Comparison of ENCODE assay signal across 7 mouse cellular contexts in genomic region chr3:108209536-108209935, GRCm38 (mm10). TPM values are rescaled to one million over a fixed set of nuclear protein-coding genes. Genes with fewer than 3 reads are reported as not detected.
DNase-seq lines count a peak whose midpoint lies in the region; ATAC-seq and TF ChIP-seq lines count a peak whose summit lies in the region.

No protein-coding gene starts in this region.

- no peak for DNase-seq in lung, postnatal 25 days (ENCODE audit: low spot score)
- DNase-seq in forebrain, embryonic 10.5 days (ENCODE audit: extremely low spot score, low spot score) = peak; percentile 47
- DNase-seq in limb, embryonic 11.5 days (ENCODE audit: low spot score) = peak; percentile 43
- no peak for DNase-seq in spleen, postnatal 4 days (ENCODE audit: low spot score in 2 of 2)
- DNase-seq in layer of hippocampus, adult 9-11 months = no peak

- no peak for ATAC-seq in lung, embryonic 15.5 days (ENCODE audit: borderline replicate concordance, extremely low read depth, low FRiP score, low TSS enrichment)
- 0 out of 2 replicates have a peak, but pooled peaks have one; percentile 3 for ATAC-seq in limb, embryonic 11.5 days (ENCODE audit: insufficient number of reproducible peaks, low FRiP score, low TSS enrichment, low read depth)

- H3K9ac ChIP-seq in lung, embryonic 15.5 days = peak overlapping the region; percentile 59
- peak overlapping the region; percentile 86 for H3K9ac ChIP-seq in limb, embryonic 11.5 days (ENCODE audit: low read length)

- H3K4me1 ChIP-seq in lung, embryonic 15.5 days = peaks cover 36% of the 10 kb centered on the region
- peaks cover 33% of the 10 kb centered on the region for H3K4me1 ChIP-seq in forebrain, embryonic 10.5 days
- peaks cover 12% of the 10 kb centered on the region for H3K4me1 ChIP-seq in limb, embryonic 11.5 days (ENCODE audit: control insufficient read depth, insufficient read depth, low read length)
- peaks cover 34% of the 10 kb centered on the region for H3K4me1 ChIP-seq in olfactory bulb, adult 2 months (ENCODE audit: control insufficient read depth, insufficient read depth, low read length)

- WGBS in lung, embryonic 15.5 days = 5% methylated on average over 8 of the region's 8 CpGs
- 9% methylated on average over 8 of the region's 8 CpGs for WGBS in forebrain, embryonic 10.5 days
- 7% methylated on average over 8 of the region's 8 CpGs for WGBS in limb, embryonic 11.5 days
- WGBS in olfactory bulb, adult 2 months = 5% methylated on average over 8 of the region's 8 CpGs

- H3K36me3 ChIP-seq in lung, embryonic 15.5 days = peaks cover 18% of the 10 kb centered on the region; the same call in 1 of the 2 replicates
- H3K36me3 ChIP-seq in forebrain, embryonic 10.5 days (replicated peaks) = peaks cover 40% of the 10 kb centered on the region
- peaks cover 18% of the 10 kb centered on the region; the same call in 1 of the 2 replicates for H3K36me3 ChIP-seq in limb, embryonic 11.5 days (ENCODE audit: control insufficient read depth, insufficient read depth, low read length)

- H3K4me3 ChIP-seq in lung, embryonic 15.5 days = peak overlapping the region; percentile 56
- peak overlapping the region; percentile 64 for H3K4me3 ChIP-seq in forebrain, embryonic 10.5 days
- peak overlapping the region; percentile 61 for H3K4me3 ChIP-seq in limb, embryonic 11.5 days (ENCODE audit: low read depth, low read length)
- H3K4me3 ChIP-seq in olfactory bulb, adult 2 months (ENCODE audit: insufficient read depth, low read depth, low read length) = peak overlapping the region; percentile 57

- peak overlapping the region; percentile 84 for H3K4me2 ChIP-seq in lung, embryonic 15.5 days
- H3K4me2 ChIP-seq in limb, embryonic 11.5 days (ENCODE audit: low read depth, severe bottlenecking) = peak overlapping the region; percentile 95

- no peak for TF ChIP-seq CTCF in olfactory bulb, adult 2 months (IDR thresholded peaks at IDR 0.05; ENCODE audit: insufficient read depth, low read depth, low read length)

- H3K27me3 ChIP-seq in lung, embryonic 15.5 days = no peaks in the 10 kb centered on the region
- 0 out of 2 replicates have a peak, but pooled peaks cover 5% of the 10 kb centered on the region for H3K27me3 ChIP-seq in forebrain, embryonic 10.5 days (ENCODE audit: poor library complexity, severe bottlenecking)
- H3K27me3 ChIP-seq in limb, embryonic 11.5 days (ENCODE audit: control insufficient read depth, insufficient read depth, low read length) = no peaks in the 10 kb centered on the region

- no peaks in the 10 kb centered on the region for H3K9me3 ChIP-seq in lung, embryonic 15.5 days
- H3K9me3 ChIP-seq in forebrain, embryonic 10.5 days = no peaks in the 10 kb centered on the region
- H3K9me3 ChIP-seq in limb, embryonic 11.5 days (ENCODE audit: control insufficient read depth, low read length) = no peaks in the 10 kb centered on the region

- no peak overlapping the region for H3K27ac ChIP-seq in lung, embryonic 15.5 days
- peak overlapping the region; percentile 99 for H3K27ac ChIP-seq in forebrain, embryonic 10.5 days
- no peak overlapping the region; the same call in 1 of the 2 replicates for H3K27ac ChIP-seq in limb, embryonic 11.5 days (replicated peaks; ENCODE audit: low read depth, low read length)
- no peak overlapping the region for H3K27ac ChIP-seq in olfactory bulb, adult 2 months (ENCODE audit: insufficient read depth, low read depth, low read length)

- TF ChIP-seq POLR2A in olfactory bulb, adult 2 months (IDR thresholded peaks at IDR 0.05; ENCODE audit: insufficient read depth, low read depth, low read length) = no peak

RNA-seq across cellular contexts. Expression of gene Atxn7l2, which starts 1.2 kb away (rescaled TPM):
- polyA plus RNA-seq in lung, embryonic 15.5 days (2015; fragmentation: Nextera tagmentation; extraction: Ambion mirVana) = 14.5 TPM in 2 replicates
- 20.2 and 20.3 TPM in 2 replicates for polyA plus RNA-seq in forebrain, embryonic 10.5 days (2016; fragmentation: Nextera tagmentation; extraction: Ambion mirVana)
- 21.1 and 25.6 TPM in 2 replicates for polyA plus RNA-seq in limb, embryonic 11.5 days (2014; fragmentation: Nextera tagmentation; extraction: Ambion mirVana)
- polyA plus RNA-seq in olfactory bulb, adult 2 months (2012; ENCODE audit: insufficient read depth, insufficient read length, low replicate concordance, missing spikeins) = not detected in 2 replicates

RNA-seq across cellular contexts. Expression of gene Cyb561d1, which starts 8.5 kb away (rescaled TPM):
- polyA plus RNA-seq in lung, embryonic 15.5 days (2015; fragmentation: Nextera tagmentation; extraction: Ambion mirVana) = 2.6 and 3.4 TPM in 2 replicates
- 3.7 and 4.2 TPM in 2 replicates for polyA plus RNA-seq in forebrain, embryonic 10.5 days (2016; fragmentation: Nextera tagmentation; extraction: Ambion mirVana)
- 0.98 and 1.1 TPM in 2 replicates for polyA plus RNA-seq in limb, embryonic 11.5 days (2014; fragmentation: Nextera tagmentation; extraction: Ambion mirVana)
- polyA plus RNA-seq in olfactory bulb, adult 2 months (2012; ENCODE audit: insufficient read depth, insufficient read length, low replicate concordance, missing spikeins) = not detected in 2 replicates

RNA-seq across cellular contexts. Expression of gene Sypl2, which starts 16.9 kb away (rescaled TPM):
- 0.42 and 0.54 TPM in 2 replicates for polyA plus RNA-seq in lung, embryonic 15.5 days (2015; fragmentation: Nextera tagmentation; extraction: Ambion mirVana)
- polyA plus RNA-seq in forebrain, embryonic 10.5 days (2016; fragmentation: Nextera tagmentation; extraction: Ambion mirVana) = 0.98 and 1.0 TPM in 2 replicates
- polyA plus RNA-seq in limb, embryonic 11.5 days (2014; fragmentation: Nextera tagmentation; extraction: Ambion mirVana) = 0.43 and 0.51 TPM in 2 replicates
- polyA plus RNA-seq in olfactory bulb, adult 2 months (2012; ENCODE audit: insufficient read depth, insufficient read length, low replicate concordance, missing spikeins) = not detected in 2 replicates

RNA-seq across cellular contexts. Expression of gene Amigo1, which starts 23.4 kb away (rescaled TPM):
- polyA plus RNA-seq in lung, embryonic 15.5 days (2015; fragmentation: Nextera tagmentation; extraction: Ambion mirVana) = 2.0 and 3.0 TPM in 2 replicates
- 3.0 and 3.4 TPM in 2 replicates for polyA plus RNA-seq in forebrain, embryonic 10.5 days (2016; fragmentation: Nextera tagmentation; extraction: Ambion mirVana)
- polyA plus RNA-seq in limb, embryonic 11.5 days (2014; fragmentation: Nextera tagmentation; extraction: Ambion mirVana) = 2.2 and 2.7 TPM in 2 replicates
- 177 and 487 TPM in 2 replicates for polyA plus RNA-seq in olfactory bulb, adult 2 months (2012; ENCODE audit: insufficient read depth, insufficient read length, low replicate concordance, missing spikeins)

RNA-seq across cellular contexts. Expression of gene Psma5, which starts 47.2 kb away (rescaled TPM):
- 289 and 312 TPM in 2 replicates for polyA plus RNA-seq in lung, embryonic 15.5 days (2015; fragmentation: Nextera tagmentation; extraction: Ambion mirVana)
- 353 and 358 TPM in 2 replicates for polyA plus RNA-seq in forebrain, embryonic 10.5 days (2016; fragmentation: Nextera tagmentation; extraction: Ambion mirVana)
- polyA plus RNA-seq in limb, embryonic 11.5 days (2014; fragmentation: Nextera tagmentation; extraction: Ambion mirVana) = 348 and 359 TPM in 2 replicates
- polyA plus RNA-seq in olfactory bulb, adult 2 months (2012; ENCODE audit: insufficient read depth, insufficient read length, low replicate concordance, missing spikeins) = not detected in 2 replicates

Comparison
In these comparisons a context has a peak if more than half of its experiments do, and no peak if none do; other contexts are left out.
1. DNase-seq: peak in forebrain, embryonic 10.5 days (single experiment) and limb, embryonic 11.5 days (single experiment); none in lung, postnatal 25 days (single experiment), spleen, postnatal 4 days (0 of 2) and layer of hippocampus, adult 9-11 months (single experiment).
2. Peak in every context shown above with its lines, with median percentiles within 50 percentile points of each other: H3K4me3 ChIP-seq.